Mouse (Mus musculus) hindbrain, embryonic 12.5 days (tissue): ENCODE measurements around the gene Actrt2. TPM values are rescaled to one million over a fixed set of nuclear protein-coding genes. Genes with fewer than 3 reads are reported as not detected.
A peak's percentile ranks its signal among the peaks of the same experiment; 100 is the strongest.

Experiments
- ATAC-seq: fragments of 200-750 bp; cut with Nextera tagmentation; 2 replicates; pipeline ENCODE4 v1.8.0; 2017; ENCODE audit warnings: moderate TSS enrichment; ENCODE audit not compliant: low FRiP score
- H3K27ac ChIP-seq: fragments of 300-500 bp; sonication (generic); 2 replicates; pipeline ENCODE4 v1.5.1; 2016; ENCODE audit warnings: mild to moderate bottlenecking
- H3K27me3 ChIP-seq: fragments of 300-500 bp; sonication (generic); 2 replicates; pipeline ENCODE4 v1.6.1; 2016; ENCODE audit warnings: mild to moderate bottlenecking
- H3K36me3 ChIP-seq: fragments of 300-500 bp; sonication (generic); 2 replicates; pipeline ENCODE4 v1.6.1; 2016; ENCODE audit warnings: mild to moderate bottlenecking
- H3K4me1 ChIP-seq: fragments of 300-500 bp; sonication (generic); 2 replicates; pipeline ENCODE4 v1.6.1; 2016
- H3K4me2 ChIP-seq: fragments of 300-500 bp; sonication (generic); replicated peaks from 2 replicates; pipeline ENCODE4 v1.6.1; 2016; ENCODE audit warnings: mild to moderate bottlenecking
- H3K4me3 ChIP-seq: fragments of 300-500 bp; sonication (generic); 2 replicates; pipeline ENCODE4 v1.5.1; 2016; ENCODE audit warnings: mild to moderate bottlenecking
- H3K9ac ChIP-seq: fragments of 300-500 bp; sonication (generic); 2 replicates; pipeline ENCODE4 v1.6.1; 2016; ENCODE audit warnings: mild to moderate bottlenecking, moderate library complexity
- H3K9me3 ChIP-seq: fragments of 300-500 bp; sonication (generic); replicated peaks from 2 replicates; pipeline ENCODE4 v1.6.1; 2016; ENCODE audit warnings: mild to moderate bottlenecking
- WGBS: fragments of 180-500 bp; shearing (Covaris S2); methylation state at CpG from one replicate; pipeline ENCODE4 v1.1.7; 2016; 5-methylcytosine and 5-hydroxymethylcytosine counted together
- polyA plus RNA-seq: library from polyadenylated mRNA; unstranded; fragments of >200 nt; fragmentation: Nextera tagmentation; extraction: Ambion mirVana; gene quantifications from 2 replicates; pipeline ENCODE4 v1.2.1, GENCODE M21; 2016

Actrt2 gene
- polyA plus RNA-seq, 1 experiment from 2014 or later = not detected

GRCm38 (mm10) chr4:154675441-154676000 is 7.9 kb upstream of the Actrt2 start:
- ATAC-seq = no peak
- Histone ChIP-seq H3K27ac (no peak overlapping the region; the same call in 1 of the 2 replicates), H3K9ac (no peak overlapping the region), H3K9me3 (no peaks in the 10 kb centered on the region), H3K4me3 (no peak overlapping the region), H3K36me3 (no peaks in the 10 kb centered on the region), H3K4me2 (no peak overlapping the region), H3K4me1 (peaks cover 11% of the 10 kb centered on the region; the same call in 1 of the 2 replicates), H3K27me3 (peaks cover 25% of the 10 kb centered on the region; the same call in 1 of the 2 replicates)
- 62% methylated on average over 10 of the region's 10 CpGs for WGBS

- Histone ChIP-seq H3K4me1 (peaks cover 11% of the 10 kb centered on the region; the same call in 1 of the 2 replicates), H3K27ac (no peak overlapping the region; the same call in 1 of the 2 replicates), H3K27me3 (peaks cover 25% of the 10 kb centered on the region; the same call in 1 of the 2 replicates), H3K4me2 (peak overlapping the region; percentile 16; the same call in 1 of the 2 replicates), H3K9ac (no peak overlapping the region), H3K36me3 (no peaks in the 10 kb centered on the region), H3K4me3 (no peak overlapping the region), H3K9me3 (no peaks in the 10 kb centered on the region)
- ATAC-seq = no peak
- WGBS = 33% methylated on average over 15 of the region's 15 CpGs
Measured at GRCm38 (mm10) chr4:154674966-154675365, 7.3 kb upstream of the Actrt2 start.

GRCm38 (mm10) chr4:154674541-154674940 is 6.9 kb upstream of the Actrt2 start:
- Histone ChIP-seq H3K27ac (no peak overlapping the region), H3K9ac (no peak overlapping the region), H3K4me1 (peaks cover 11% of the 10 kb centered on the region; the same call in 1 of the 2 replicates), H3K4me3 (no peak overlapping the region), H3K36me3 (no peaks in the 10 kb centered on the region), H3K9me3 (no peaks in the 10 kb centered on the region), H3K27me3 (peaks cover 25% of the 10 kb centered on the region; the same call in 1 of the 2 replicates), H3K4me2 (peak overlapping the region; percentile 16; the same call in 1 of the 2 replicates)
- WGBS = 3% methylated on average over 12 of the region's 12 CpGs
- no peak for ATAC-seq

DNA sequence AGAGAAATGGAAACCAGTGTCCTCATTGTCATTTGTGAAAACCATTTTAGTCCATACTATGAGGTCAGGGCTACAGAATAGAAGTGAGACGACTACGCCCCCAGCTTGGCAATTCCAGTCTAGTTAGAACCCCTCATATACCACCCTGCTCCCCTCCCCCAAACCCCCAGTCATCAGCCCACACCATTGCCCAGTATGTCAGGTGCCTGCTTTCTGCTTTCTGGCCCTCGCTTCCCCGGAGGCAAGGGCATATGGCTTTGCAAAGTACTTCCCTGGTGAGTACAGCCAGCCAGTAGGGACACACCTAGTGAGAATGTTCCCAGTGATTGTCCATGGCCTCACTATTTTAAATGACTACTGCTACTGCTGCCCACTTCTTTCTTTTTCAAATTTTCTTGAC is 6.3 kb upstream of the Actrt2 start:
- Histone ChIP-seq H3K27ac (no peak overlapping the region), H3K9me3 (no peaks in the 10 kb centered on the region), H3K36me3 (no peaks in the 10 kb centered on the region), H3K4me2 (no peak overlapping the region), H3K27me3 (peaks cover 25% of the 10 kb centered on the region; the same call in 1 of the 2 replicates), H3K9ac (no peak overlapping the region), H3K4me1 (peaks cover 11% of the 10 kb centered on the region; the same call in 1 of the 2 replicates), H3K4me3 (no peak overlapping the region)
- WGBS = 76% methylated on average over 4 of the region's 4 CpGs
- ATAC-seq = no peak

DNA sequence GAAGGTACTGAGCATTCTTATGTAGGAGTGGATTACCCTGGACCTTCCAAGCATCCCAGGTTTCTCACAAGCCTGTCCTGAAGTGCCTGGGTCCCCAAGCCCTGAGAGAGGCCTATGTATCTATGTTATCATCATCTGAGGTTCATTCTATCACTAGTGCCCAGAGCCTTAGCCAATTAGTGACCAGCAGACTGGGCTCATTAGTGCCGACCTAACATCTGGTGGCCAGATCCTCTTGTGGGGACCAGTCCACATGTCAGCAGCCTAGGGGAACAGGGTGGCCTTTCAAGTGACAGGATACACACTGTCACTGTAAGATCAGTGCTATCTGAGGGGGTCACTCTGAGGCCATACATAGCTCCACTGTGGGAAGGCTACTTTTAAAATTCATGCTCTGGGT is 4.4 kb upstream of the Actrt2 start:
- no peak overlapping the region for H3K4me2 ChIP-seq
- no peak for ATAC-seq
- no peak overlapping the region for H3K4me3 ChIP-seq
- H3K27ac ChIP-seq = no peak overlapping the region
- peaks cover 11% of the 10 kb centered on the region; the same call in 1 of the 2 replicates for H3K4me1 ChIP-seq
- H3K36me3 ChIP-seq = no peaks in the 10 kb centered on the region
- peaks cover 15% of the 10 kb centered on the region; the same call in 1 of the 2 replicates for H3K27me3 ChIP-seq
- H3K9me3 ChIP-seq = no peaks in the 10 kb centered on the region
- H3K9ac ChIP-seq = no peak overlapping the region
- 61% methylated on average over 1 of the region's 1 CpGs for WGBS

DNA sequence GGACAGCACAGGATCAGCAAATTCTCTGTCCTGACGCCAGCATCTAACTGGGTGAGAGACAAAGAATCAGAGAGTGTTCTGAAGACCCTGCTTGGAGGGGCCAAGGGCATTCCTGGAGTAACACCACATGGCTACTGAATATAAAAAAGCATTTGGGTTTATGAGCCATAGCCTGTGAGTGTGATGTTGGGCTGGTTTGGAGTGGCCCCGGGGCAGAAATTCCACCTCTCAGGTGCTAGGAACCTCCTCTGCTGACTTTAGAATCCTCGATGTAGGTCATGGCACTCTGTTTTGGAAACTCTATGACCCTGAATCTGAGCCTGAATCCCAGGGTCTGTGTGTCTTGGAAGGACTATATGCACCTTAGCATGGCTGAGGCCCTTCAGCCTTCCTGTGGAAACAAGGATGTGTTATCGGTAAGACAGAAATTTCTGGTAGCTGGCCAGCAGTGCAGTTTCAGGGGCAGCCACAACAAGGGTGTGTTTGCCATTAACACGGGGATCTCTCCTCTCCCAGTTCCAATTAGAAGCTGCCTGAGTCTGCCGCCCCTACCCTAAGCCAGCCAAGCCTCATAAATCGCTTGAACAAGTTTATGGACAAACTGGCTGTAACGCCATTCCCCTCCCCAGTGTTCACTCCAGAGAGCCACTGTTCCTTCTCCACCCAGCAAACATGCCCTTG is 3.7 kb upstream of the Actrt2 start:
- Histone ChIP-seq H3K4me1 (peaks cover 11% of the 10 kb centered on the region; the same call in 1 of the 2 replicates), H3K9ac (no peak overlapping the region), H3K9me3 (no peaks in the 10 kb centered on the region), H3K4me2 (no peak overlapping the region), H3K4me3 (no peak overlapping the region), H3K27me3 (peaks cover 10% of the 10 kb centered on the region; the same call in 1 of the 2 replicates), H3K27ac (no peak overlapping the region), H3K36me3 (no peaks in the 10 kb centered on the region)
- 84% methylated on average over 8 of the region's 8 CpGs for WGBS
- no peak for ATAC-seq

DNA sequence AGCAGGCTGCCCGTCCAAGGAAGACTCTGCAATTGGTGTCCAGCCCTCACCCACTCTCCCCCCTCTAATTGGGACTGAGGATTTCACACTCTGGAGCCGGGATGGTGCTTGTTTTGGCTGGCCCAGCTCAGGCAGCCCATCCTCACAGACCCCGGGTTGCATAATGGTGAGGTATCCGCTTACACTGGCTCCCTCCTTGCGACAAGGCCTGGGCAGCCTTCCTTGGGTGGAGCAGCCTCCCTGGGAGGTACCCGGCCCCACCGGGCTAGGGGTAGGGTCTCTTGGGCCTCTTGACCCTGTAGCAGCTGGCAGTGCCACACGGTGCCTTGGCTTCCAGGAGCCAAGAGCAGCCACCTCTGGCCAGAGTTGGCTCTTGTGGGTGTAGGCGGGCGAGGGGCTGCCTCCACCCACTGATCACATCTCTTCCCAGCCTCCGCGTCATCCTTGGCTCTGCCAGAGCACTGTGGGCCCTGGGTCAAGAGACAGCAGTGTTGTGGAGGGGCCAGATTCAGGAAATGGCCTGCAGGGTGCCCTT is 4.9 kb downstream of the Actrt2 start:
- Histone ChIP-seq H3K27me3 (peaks cover 30% of the 10 kb centered on the region), H3K4me3 (no peak overlapping the region), H3K27ac (no peak overlapping the region), H3K36me3 (no peaks in the 10 kb centered on the region), H3K9ac (no peak overlapping the region), H3K4me1 (peaks cover 11% of the 10 kb centered on the region; the same call in 1 of the 2 replicates), H3K9me3 (no peaks in the 10 kb centered on the region), H3K4me2 (no peak overlapping the region)
- no peak for ATAC-seq
- 57% methylated on average over 12 of the region's 12 CpGs for WGBS

GRCm38 (mm10) chr4:154661256-154661655 is 6.4 kb downstream of the Actrt2 start:
- H3K27me3 ChIP-seq = peaks cover 30% of the 10 kb centered on the region
- H3K9ac ChIP-seq = no peak overlapping the region
- no peaks in the 10 kb centered on the region for H3K9me3 ChIP-seq
- no peak for ATAC-seq
- 40% methylated on average over 6 of the region's 6 CpGs for WGBS
- H3K4me1 ChIP-seq = peaks cover 11% of the 10 kb centered on the region; the same call in 1 of the 2 replicates
- H3K36me3 ChIP-seq = no peaks in the 10 kb centered on the region
- H3K4me3 ChIP-seq = no peak overlapping the region
- H3K27ac ChIP-seq = no peak overlapping the region
- H3K4me2 ChIP-seq = no peak overlapping the region

GRCm38 (mm10) chr4:154660025-154660424 is 7.6 kb downstream of the Actrt2 start:
- ATAC-seq = no peak
- no peak overlapping the region for H3K9ac ChIP-seq
- peaks cover 29% of the 10 kb centered on the region for H3K27me3 ChIP-seq
- no peaks in the 10 kb centered on the region for H3K36me3 ChIP-seq
- H3K4me3 ChIP-seq = no peak overlapping the region
- H3K27ac ChIP-seq = no peak overlapping the region
- peaks cover 11% of the 10 kb centered on the region; the same call in 1 of the 2 replicates for H3K4me1 ChIP-seq
- H3K9me3 ChIP-seq = no peaks in the 10 kb centered on the region
- H3K4me2 ChIP-seq = no peak overlapping the region

DNA sequence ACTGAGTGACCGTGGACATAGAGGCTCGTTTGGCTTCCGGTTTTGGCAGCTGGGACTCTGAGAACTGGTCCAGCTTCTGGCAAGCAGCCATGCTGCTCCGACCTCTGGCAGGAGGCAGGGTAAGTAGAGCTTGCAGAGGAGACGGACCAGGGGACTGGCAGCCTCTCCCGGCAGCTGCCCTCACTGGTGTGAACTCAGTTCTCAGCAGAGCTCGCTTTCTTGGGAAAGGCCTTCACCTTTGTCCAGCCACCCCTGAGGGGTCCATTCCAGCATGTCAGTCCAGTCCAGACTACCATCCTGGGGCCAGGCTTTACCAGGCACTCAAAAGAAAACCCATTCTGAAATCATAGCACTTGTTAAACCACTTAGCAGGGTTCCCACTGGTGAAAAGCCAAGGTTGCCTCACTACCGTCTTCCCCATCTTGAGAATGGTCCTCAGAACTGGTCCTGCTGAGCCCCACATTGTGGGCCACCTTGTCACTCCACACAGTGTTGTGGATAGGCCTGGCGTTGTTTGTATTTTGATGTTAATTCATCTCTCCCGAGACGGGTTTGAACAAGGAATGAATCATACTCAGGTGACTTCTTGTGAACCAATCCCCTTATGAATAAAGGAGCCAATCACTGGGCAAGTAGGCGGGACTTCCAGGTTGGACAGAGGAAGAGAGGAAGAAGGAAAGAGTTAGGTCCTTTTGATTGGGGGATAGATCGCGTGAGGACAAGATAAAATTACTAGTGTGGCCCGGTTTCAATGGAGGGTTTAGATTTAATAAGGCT is 12.3 kb downstream of the Actrt2 start:
- H3K4me1 ChIP-seq = peaks cover 7% of the 10 kb centered on the region
- WGBS = 83% methylated on average over 15 of the region's 15 CpGs
- no peaks in the 10 kb centered on the region for H3K9me3 ChIP-seq
- ATAC-seq = no peak
- no peak overlapping the region for H3K4me3 ChIP-seq
- H3K9ac ChIP-seq = no peak overlapping the region
- H3K36me3 ChIP-seq = no peaks in the 10 kb centered on the region
- no peak overlapping the region for H3K4me2 ChIP-seq
- peaks cover 10% of the 10 kb centered on the region for H3K27me3 ChIP-seq
- no peak overlapping the region for H3K27ac ChIP-seq

DNA sequence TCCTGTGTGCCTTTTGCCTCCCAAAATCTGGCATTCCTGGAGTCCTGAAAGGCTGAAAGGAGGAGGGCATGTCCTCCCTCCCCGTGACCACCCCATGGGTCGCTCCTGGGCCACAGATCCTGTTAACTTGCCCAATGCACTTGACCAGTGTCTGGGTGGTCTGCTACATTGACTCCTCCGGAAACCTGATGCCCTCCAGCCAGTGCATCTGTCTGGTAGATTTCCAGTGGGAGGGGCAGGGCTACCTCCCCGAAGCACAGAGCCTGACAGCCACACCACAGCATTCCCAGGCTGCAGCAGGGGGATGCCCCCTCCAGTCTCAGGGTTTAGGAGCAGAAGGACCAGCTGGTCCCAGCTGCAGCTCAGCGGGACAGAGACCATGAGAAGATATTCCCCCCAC is 15.2 kb downstream of the Actrt2 start:
- Histone ChIP-seq H3K9ac (no peak overlapping the region), H3K27ac (no peak overlapping the region), H3K36me3 (no peaks in the 10 kb centered on the region), H3K4me1 (peaks cover 7% of the 10 kb centered on the region), H3K27me3 (peaks cover 23% of the 10 kb centered on the region), H3K4me2 (no peak overlapping the region), H3K9me3 (no peaks in the 10 kb centered on the region), H3K4me3 (no peak overlapping the region)
- WGBS = 15% methylated on average over 5 of the region's 5 CpGs
- no peak for ATAC-seq
